Mouse (Mus musculus) cerebellum, adult (tissue): ENCODE data around the gene Gm43552.
A peak's percentile ranks its signal among the peaks of the same experiment; 100 is the strongest.
"Not testable (repeated sequence)": the region's sequence is repeated elsewhere in the genome, so short reads cannot be mapped to it uniquely, and the experiment has no call there.

ENCODE experiments used
- ATAC-seq: cut with Nextera tagmentation; 2 replicates; pipeline ENCODE4 v1.9.2; 2017; ENCODE audit warnings: mild to moderate bottlenecking, moderate library complexity, mixed read lengths; ENCODE audit not compliant: insufficient number of reproducible peaks, low FRiP score, low TSS enrichment

The Gm43552 gene

GRCm38 (mm10) chr5:65491767-65492715, 592 bp downstream of the Gm43552 start:
- ATAC-seq = peak; percentile 57

DNA sequence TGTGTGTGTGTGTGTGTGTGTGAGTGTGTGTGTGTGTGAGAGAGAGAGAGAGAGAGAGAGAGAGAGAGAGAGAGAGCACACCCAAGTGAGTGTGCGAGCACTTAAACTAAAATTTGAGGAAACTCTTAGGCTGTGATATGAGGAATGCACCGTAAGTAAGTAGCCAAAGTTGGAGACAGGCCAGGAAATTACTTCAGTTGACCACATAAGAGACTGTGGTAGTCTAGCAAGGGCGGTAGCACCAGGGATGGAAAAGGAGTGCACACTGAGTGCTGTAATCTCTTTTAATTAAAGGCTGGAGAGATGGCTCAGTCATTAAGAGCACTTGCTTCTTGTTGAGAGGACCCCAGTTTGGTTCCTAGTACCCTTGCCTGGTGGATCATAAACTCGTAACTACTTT, 2.8 kb downstream of the Gm43552 start:
- ATAC-seq = no peak

DNA sequence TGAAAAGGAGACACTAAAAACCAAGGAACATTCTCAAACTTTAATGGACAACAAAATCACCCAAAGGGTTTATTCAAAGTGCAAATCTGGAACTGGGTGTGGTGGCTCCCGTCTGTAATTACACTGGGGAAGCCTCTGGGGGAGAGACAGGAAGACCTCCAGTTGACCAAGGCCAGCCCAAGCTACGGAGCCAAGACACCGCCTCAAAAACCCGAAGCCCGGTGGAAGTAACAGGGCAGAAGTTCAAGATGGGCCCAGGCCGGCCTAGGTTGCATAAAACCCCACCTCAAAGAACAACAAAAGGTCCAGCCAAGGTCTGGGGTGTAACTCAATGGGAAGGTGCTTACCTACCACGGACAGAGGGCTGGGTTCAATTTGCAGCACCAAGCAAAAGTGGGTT, 3.9 kb downstream of the Gm43552 start:
- ATAC-seq = no peak

- ATAC-seq = 0 out of 2 replicates have a peak, but pooled peaks have one; percentile 27
These were observed 5.3 kb downstream of the Gm43552 start for GRCm38 (mm10) chr5:65487381-65487780.

DNA sequence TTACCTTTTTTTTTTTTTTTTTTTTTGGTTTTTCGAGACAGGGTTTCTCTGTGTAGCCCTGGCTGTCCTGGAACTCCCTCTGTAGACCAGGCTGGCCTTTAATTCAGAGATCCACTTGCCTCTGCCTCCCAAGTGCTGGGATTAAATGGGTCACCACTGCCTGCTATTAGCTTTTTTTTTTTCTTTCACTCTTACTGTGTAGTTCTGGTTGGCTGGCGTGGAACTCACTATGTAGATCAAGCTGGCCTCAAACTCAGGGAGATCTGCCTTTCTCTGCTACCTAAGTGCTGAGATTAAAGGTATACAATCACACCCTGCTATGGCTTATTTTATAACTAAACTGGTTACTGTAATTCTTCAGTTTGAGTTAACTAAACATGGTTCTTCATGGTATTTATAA, 6.1 kb downstream of the Gm43552 start:
- no peak for ATAC-seq

- no peak for ATAC-seq
These were observed 9.6 kb downstream of the Gm43552 start for GRCm38 (mm10) chr5:65482996-65483395.

- no peak for ATAC-seq
These were observed 12.1 kb downstream of the Gm43552 start for GRCm38 (mm10) chr5:65480511-65480910.

GRCm38 (mm10) chr5:65479681-65480445, 12.8 kb downstream of the Gm43552 start:
- no peak for ATAC-seq

- 0 out of 2 replicates have a peak, but pooled peaks have one; percentile 49 for ATAC-seq
These were observed 14.4 kb downstream of the Gm43552 start for GRCm38 (mm10) chr5:65478224-65478623.

DNA sequence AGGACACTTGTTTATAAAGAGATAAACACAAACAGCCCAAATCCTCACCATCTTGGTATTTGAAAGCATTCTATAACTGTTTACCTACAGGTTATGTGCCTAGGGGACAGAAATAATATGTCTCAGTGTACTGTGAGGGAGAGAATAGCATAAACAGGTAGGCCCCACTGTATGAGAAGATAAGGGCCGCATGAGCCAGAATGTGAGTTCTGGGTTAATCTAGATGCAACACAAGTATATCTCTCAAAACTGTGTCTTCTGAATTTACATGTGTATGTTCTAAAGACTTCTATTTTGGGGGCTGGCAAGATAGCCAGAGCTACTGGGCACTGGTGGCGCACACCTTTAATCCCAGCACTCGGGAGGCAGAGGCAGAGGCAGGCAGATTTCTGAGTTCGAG, 15.9 kb downstream of the Gm43552 start:
- ATAC-seq = not testable (repeated sequence)

DNA sequence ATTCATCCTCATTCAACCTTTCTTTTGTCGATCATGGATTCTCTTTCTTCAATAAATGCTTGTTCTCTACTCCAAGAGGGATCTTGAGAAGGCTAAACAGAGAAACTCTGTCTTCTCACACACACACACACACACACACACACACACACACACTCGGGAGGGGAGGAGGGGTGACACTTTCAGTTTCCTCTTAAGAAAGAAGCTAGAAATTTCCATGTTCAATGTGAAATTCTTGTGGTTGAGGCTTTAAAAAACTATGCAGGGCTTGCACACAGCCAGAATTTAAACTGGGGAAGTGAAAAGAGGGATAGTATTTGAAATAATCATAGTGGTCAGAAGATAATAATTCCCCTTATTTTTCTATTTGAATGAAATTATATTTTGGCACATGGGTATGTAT, 16.8 kb downstream of the Gm43552 start:
- ATAC-seq = no peak

DNA sequence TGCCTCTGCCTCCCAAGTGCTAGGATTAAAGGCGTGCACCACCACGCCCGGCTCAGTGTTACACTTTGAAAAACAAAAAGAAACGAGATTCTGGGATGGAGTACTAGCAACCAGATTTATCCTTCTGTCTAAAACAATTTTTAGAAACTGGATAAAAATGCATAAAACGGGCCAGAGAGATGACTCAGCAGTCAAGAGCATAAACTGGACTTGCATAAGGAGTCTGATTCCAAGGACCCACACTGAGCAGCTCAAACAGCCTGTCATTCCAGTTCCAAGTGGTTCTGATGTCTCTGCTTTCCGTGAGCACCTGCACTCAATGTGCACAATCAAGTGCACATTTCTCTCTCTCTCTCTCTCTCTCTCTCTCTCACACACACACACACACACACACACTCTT, 22.9 kb downstream of the Gm43552 start:
- ATAC-seq = peak; percentile 87

DNA sequence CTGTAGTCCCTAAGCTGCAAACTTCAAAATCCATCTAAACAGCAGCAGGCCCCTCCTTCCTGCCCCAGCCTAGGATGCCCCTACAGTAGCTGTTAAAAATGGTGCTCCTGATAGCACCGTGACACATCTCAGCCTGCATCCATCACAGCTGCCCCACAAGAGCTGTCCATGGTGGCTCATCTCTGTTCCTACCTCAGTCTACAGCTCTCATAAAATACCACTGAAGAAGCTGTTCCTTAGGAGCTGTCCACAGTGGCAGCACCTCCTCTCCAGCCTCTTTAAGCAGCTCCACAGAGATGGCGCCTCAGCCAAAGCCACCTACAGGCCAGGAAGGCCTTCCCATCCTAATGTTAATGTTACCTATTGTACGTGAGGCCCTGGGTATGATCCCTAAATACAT, 25.7 kb downstream of the Gm43552 start:
- ATAC-seq = no peak

- no peak for ATAC-seq
These were observed 32.3 kb downstream of the Gm43552 start for GRCm38 (mm10) chr5:65460361-65460760.

GRCm38 (mm10) chr5:65459454-65459853, 33.2 kb downstream of the Gm43552 start:
- no peak for ATAC-seq

DNA sequence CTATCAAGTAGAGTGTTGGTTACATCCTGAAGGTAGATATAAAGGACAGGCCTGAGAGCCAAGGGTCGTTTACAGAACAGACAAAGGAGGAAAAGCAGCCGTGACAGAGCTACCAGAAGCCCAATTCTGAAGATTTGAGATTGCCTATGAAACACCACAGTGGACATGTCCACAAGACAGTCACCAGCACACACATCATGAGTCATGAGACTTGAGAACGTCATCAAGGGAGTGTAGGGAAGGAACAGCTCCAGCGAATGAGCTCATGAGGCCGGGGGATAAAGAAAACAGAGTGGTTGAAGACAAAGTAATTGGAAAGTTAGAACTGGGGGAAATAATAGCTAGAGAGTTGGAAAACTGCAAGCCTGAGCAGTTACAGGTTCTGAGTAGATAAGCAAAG, 34.8 kb downstream of the Gm43552 start:
- ATAC-seq = no peak

- ATAC-seq = no peak
These were observed 35.4 kb downstream of the Gm43552 start for GRCm38 (mm10) chr5:65457086-65457827.

- no peak for ATAC-seq
These were observed 37.9 kb downstream of the Gm43552 start for GRCm38 (mm10) chr5:65454771-65455170.

DNA sequence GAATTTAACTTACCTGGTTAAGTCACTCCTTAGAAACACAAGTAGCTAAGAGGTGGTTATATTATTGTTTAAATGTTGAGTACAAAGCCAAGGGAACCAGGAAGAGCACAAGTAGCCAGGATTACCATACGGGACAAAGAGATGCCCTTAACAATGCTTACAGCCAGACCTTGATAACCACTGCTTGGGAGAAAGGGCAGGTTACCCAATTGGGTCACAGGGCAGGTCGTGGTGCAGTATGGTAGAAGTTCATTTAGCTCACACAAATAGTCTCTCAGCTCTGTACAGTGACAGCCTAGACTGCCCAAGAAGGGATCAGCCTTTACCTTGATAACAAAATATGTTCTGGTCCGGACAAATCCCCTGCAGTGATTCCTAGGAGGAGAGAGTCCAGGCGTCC, 43.7 kb downstream of the Gm43552 start:
- no peak for ATAC-seq

DNA sequence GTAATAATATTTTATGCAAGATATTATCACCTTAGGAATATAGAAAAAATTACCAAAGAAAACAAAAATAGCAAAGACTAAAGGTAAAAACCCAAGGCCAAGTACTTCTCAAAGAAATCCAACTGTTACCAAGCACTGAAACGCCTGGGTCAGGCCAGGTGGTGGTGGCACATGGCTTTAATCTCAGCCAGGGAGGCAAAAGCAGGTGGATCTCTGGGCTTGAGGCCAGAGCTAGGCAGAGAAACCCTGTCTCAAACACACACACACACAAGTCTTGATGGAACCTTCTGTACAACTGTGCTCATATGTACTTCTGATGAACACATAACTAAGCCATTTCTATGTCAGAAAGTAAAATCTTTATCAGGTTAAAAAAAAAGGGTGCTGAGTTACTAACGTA, 44.8 kb downstream of the Gm43552 start:
- peak; percentile 92 for ATAC-seq

DNA sequence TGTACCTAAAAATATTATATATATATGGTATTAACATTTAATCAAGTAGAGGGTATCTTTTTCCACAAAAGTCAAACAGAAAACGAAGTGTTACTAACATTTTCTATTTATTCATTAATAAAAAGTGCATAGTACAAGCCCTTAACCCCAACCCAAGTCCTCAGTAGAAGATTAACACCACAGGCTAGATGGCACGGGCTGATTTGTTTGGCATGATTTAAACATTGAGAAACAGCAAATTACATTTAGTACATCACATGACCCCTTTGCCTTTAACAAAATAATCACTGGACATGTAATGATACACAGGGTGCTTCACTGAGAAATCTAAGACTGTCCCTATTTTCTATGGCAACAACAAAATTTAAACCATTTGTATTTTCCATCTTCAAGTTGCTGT, 45.9 kb downstream of the Gm43552 start:
- ATAC-seq = no peak
